Mouse (Mus musculus): Measurements from ENCODE around the gene Grin3b. TPM values are rescaled to one million over a fixed set of nuclear protein-coding genes. Genes with fewer than 3 reads are reported as not detected.
A peak's percentile ranks its signal among the peaks of the same experiment; 100 is the strongest.

Grin3b gene
- polyA plus RNA-seq, 1 experiment from 2014 or later, result 0.65 TPM

DNA sequence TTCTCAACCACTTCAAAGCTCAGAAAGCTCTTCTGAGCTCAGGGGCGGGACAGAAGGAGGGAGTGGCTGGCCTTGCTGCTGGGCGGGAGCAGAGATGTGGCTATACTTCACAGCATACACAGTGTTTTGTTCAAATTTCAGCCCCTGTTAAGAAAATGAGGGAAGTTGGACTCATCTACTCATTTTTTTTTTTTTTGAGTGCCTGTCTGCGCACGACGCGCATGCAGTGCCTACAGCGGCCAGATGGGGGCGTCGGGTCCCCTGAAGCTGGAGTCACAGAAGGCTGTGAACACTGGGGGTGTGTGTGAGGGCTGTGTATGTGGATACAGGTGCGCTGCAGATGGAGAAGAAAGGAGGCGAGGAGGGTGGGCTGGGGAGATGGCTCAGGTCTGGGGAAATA, 16.4 kb downstream of the Grin3b start:
- WGBS, result 3% methylated on average over 11 of the region's 11 CpGs
- peak overlapping the region; percentile 76 for H3K4me3 ChIP-seq
- no peak for ATAC-seq (ENCODE audit: low FRiP score)
- H3K27ac ChIP-seq, result peak overlapping the region; percentile 90; the same call in 1 of the 2 replicates
- H3K4me1 ChIP-seq (replicated peaks), result peaks cover 46% of the 10 kb centered on the region
- H3K36me3 ChIP-seq, result peaks cover 2% of the 10 kb centered on the region; the same call in 1 of the 2 replicates
- H3K27me3 ChIP-seq, result peaks cover 50% of the 10 kb centered on the region
- H3K9ac ChIP-seq, result no peak overlapping the region; the same call in 1 of the 2 replicates
- H3K4me2 ChIP-seq, result peak overlapping the region; percentile 25
- 0 out of 2 replicates have a peak, but pooled peaks cover 9% of the 10 kb centered on the region for H3K9me3 ChIP-seq

DNA sequence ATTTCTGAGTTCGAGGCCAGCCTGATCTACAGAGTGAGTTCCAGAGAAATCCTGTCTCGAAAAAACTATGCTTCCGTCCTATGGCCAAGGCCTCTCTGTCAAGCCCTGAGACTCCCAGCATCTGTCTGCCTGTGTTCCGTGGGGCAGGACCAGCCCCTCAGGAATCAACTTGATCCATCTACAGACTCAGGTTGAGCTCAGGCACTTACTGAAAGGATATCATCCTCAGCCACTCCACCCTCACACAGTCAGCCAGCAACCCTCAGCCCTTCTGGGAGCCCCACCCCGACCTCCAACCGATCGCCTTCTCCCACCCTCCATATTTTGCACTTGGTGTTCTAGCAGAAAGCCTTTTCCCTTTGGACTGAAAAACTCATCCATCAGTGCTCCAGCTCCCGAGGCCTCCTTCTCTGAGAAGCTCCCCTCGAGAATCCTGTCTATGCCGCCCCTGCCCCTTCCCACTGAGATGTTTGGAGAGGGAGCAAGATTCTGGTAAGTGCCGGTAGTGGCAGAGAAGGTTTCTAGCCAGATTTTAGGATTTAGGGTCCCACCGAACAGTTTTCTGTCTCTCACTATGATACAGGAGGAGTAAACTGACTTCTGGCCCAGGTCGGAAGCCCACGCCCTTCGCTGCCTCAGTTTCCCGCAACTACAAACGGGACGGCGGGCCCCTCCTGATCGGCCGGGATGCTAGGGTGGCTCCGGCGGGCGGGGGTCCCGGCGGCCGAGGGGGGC, 17.4 kb downstream of the Grin3b start:
- peaks cover 37% of the 10 kb centered on the region for H3K4me1 ChIP-seq (replicated peaks)
- H3K9me3 ChIP-seq, result 0 out of 2 replicates have a peak, but pooled peaks cover 9% of the 10 kb centered on the region
- ATAC-seq (ENCODE audit: low FRiP score), result no peak
- peak overlapping the region; percentile 54 for H3K4me2 ChIP-seq
- WGBS, result 12% methylated on average over 27 of the region's 27 CpGs
- peak overlapping the region; percentile 44 for H3K4me3 ChIP-seq
- peak overlapping the region; percentile 6; the same call in 1 of the 2 replicates for H3K27ac ChIP-seq
- peak overlapping the region; percentile 67 for H3K9ac ChIP-seq
- H3K36me3 ChIP-seq, result peaks cover 2% of the 10 kb centered on the region; the same call in 1 of the 2 replicates
- H3K27me3 ChIP-seq, result peaks cover 50% of the 10 kb centered on the region

DNA sequence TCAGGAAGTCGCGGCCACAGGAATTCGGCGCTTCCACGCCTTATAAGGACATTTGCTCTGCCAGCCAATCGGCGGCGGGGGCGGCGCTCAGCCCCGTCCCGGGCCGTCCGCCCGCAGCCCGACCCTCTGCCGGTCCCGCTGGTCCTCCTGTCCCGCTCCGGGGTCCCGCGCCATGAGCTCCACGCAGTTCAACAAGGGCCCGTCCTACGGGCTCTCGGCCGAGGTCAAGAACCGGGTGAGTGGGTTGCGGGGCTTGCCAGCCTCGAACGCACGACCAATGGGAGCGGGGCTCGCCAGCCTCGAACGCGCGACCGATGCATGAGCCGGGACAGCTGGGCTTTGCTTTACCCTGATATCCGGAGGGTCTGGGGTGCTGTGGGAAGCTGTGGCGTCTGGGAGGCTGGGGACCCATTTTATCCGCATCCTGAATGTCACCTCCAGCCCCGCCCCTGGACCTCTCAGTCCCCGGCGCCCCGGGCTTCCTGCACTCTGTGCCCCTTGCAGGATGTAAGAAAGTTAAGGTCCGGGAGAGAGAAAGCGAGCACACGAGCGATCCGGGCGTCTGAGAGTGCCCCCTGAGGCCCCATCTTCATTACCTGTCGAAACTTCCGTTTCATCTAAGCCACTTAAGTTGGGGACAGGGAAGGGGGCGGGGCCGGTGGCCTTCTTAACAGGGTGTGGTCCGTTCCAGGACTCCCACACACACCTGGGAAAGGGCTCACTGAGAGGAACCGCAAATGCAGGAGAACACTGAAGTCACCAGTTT, 18.2 kb downstream of the Grin3b start, which contains the start of gene Cnn2:
Cnn2 (plus strand) TSS at position 79 of the 766 bp plus-strand sequence.
- no peak for ATAC-seq (ENCODE audit: low FRiP score)
- 1% methylated on average over 59 of the region's 59 CpGs for WGBS
- H3K9me3 ChIP-seq, result 0 out of 2 replicates have a peak, but pooled peaks cover 9% of the 10 kb centered on the region

DNA sequence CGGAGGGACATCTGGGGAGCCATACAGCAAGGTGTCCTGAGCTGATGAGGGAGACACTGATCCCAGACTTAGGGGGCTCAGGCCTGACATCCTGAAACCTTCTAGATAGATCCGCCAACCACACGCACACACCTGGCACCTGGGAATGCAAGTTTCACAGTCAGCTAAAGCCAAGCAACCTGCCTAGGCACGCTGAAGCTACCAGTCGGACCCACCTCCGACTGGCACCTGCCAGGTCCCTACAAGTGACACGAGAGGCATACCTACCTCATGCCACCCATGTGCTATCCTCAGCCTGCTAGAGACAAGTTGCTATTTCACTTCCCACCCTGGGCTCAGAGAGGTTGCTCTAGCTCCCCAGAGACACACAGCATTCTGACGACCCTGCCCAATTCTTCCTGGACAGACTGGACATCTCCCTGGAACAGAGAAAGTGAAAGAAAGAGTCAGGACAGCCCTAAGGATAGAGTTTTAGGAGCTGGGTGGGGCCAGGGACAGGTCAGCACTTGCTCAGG, 18.8 kb downstream of the Grin3b start:
- Histone ChIP-seq H3K27me3 (peaks cover 50% of the 10 kb centered on the region), H3K9me3 (0 out of 2 replicates have a peak, but pooled peaks cover 9% of the 10 kb centered on the region), H3K4me3 (peak overlapping the region; percentile 44), H3K27ac (no peak overlapping the region), H3K4me2 (peak overlapping the region; percentile 54), H3K36me3 (peaks cover 2% of the 10 kb centered on the region; the same call in 1 of the 2 replicates), H3K4me1 (replicated peaks) (peaks cover 30% of the 10 kb centered on the region), H3K9ac (peak overlapping the region; percentile 67; the same call in 1 of the 2 replicates)
- 35% methylated on average over 8 of the region's 8 CpGs for WGBS
- ATAC-seq (ENCODE audit: low FRiP score), result no peak

More for the DNA sequence above, 18.2 kb downstream of the Grin3b start, which contains the start of gene Cnn2:
- peak within 1 kb of the TSS; percentile 67 for H3K9ac ChIP-seq
- peaks cover 30% of the 10 kb centered on the region for H3K4me1 ChIP-seq (replicated peaks)
- peak within 1 kb of the TSS; percentile 76 for H3K4me3 ChIP-seq
- peak within 1 kb of the TSS; percentile 6; the same call in 1 of the 2 replicates for H3K27ac ChIP-seq
- H3K27me3 ChIP-seq, result peaks cover 50% of the 10 kb centered on the region
- peaks cover 2% of the 10 kb centered on the region; the same call in 1 of the 2 replicates for H3K36me3 ChIP-seq
- peak within 1 kb of the TSS; percentile 54 for H3K4me2 ChIP-seq

DNA sequence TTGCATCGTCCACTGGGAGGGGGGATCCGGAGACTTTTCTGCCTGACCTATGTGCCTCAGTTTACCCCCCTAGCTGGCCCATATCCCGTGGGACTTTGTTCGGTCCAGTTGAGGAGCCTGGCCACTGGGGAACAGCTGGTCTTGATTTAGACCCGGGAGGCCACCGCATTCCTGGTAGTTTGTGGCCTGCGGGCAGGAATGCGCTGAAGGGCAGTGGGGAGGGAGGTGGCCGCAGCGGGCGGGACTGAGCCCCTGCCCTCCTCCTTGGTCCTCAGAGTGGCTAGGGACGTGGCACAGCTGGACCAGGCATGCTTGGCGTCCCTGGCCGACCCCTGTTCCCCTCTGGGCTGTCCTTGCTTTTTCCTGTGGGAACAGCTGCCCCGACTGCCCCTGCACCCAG, 19.4 kb downstream of the Grin3b start:
- peaks cover 50% of the 10 kb centered on the region for H3K27me3 ChIP-seq
- H3K9ac ChIP-seq, result 0 out of 2 replicates have a peak overlapping the region, but pooled peaks have one; percentile 40
- 14% methylated on average over 15 of the region's 15 CpGs for WGBS
- H3K9me3 ChIP-seq, result 0 out of 2 replicates have a peak, but pooled peaks cover 9% of the 10 kb centered on the region
- peaks cover 30% of the 10 kb centered on the region for H3K4me1 ChIP-seq (replicated peaks)
- H3K4me3 ChIP-seq, result peak overlapping the region; percentile 44
- H3K4me2 ChIP-seq, result peak overlapping the region; percentile 54
- peaks cover 2% of the 10 kb centered on the region; the same call in 1 of the 2 replicates for H3K36me3 ChIP-seq
- no peak overlapping the region for H3K27ac ChIP-seq
- ATAC-seq (ENCODE audit: low FRiP score), result no peak

DNA sequence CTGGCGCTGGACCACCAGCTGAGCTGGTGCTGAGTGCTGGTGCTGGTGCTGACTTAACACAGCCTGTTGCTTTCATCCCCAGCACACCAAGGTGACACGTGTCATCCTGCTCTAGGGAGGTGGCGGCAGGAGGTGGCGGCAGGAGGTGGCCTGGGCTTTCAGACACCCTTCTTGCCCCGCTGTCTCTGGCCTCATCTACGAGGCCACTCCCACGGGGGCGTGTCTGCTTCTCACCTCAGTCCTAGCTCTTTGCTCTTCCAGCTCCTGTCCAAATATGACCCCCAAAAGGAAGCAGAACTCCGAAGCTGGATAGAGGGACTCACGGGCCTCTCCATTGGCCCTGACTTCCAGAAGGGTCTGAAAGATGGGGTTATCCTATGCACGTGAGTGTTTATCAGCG, 20.6 kb downstream of the Grin3b start:
- Histone ChIP-seq H3K4me1 (replicated peaks) (peaks cover 29% of the 10 kb centered on the region), H3K4me3 (no peak overlapping the region), H3K9me3 (0 out of 2 replicates have a peak, but pooled peaks cover 9% of the 10 kb centered on the region), H3K4me2 (no peak overlapping the region), H3K36me3 (peaks cover 2% of the 10 kb centered on the region; the same call in 1 of the 2 replicates), H3K9ac (no peak overlapping the region), H3K27ac (no peak overlapping the region), H3K27me3 (peaks cover 50% of the 10 kb centered on the region)
- no peak for ATAC-seq (ENCODE audit: low FRiP score)
- 52% methylated on average over 12 of the region's 12 CpGs for WGBS

DNA sequence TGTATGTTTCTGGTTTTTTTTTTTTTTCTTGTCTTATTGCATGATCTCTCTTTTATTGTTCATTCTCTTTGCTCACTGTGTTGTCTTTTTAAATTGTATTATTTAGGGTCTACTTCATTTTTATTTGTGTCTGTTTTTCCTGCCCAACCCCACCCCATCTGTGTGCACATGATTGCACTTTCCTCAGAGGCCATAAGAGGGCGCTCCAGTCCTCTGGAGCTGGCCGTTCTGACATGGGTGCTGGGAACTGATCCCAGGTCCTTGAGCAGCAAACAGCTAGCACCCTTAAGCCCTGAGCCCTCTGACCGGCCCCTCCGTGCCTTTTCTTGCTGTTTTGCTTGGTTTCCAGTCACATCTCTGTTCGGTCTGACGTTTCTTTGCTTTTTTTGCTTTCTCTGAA, 21.0 kb downstream of the Grin3b start:
- Histone ChIP-seq H3K36me3 (peaks cover 2% of the 10 kb centered on the region; the same call in 1 of the 2 replicates), H3K27ac (no peak overlapping the region), H3K9me3 (0 out of 2 replicates have a peak, but pooled peaks cover 9% of the 10 kb centered on the region), H3K27me3 (peaks cover 50% of the 10 kb centered on the region), H3K4me3 (no peak overlapping the region), H3K4me1 (replicated peaks) (peaks cover 25% of the 10 kb centered on the region), H3K9ac (no peak overlapping the region), H3K4me2 (no peak overlapping the region)
- no peak for ATAC-seq (ENCODE audit: low FRiP score)
- WGBS, result 87% methylated on average over 6 of the region's 6 CpGs

DNA sequence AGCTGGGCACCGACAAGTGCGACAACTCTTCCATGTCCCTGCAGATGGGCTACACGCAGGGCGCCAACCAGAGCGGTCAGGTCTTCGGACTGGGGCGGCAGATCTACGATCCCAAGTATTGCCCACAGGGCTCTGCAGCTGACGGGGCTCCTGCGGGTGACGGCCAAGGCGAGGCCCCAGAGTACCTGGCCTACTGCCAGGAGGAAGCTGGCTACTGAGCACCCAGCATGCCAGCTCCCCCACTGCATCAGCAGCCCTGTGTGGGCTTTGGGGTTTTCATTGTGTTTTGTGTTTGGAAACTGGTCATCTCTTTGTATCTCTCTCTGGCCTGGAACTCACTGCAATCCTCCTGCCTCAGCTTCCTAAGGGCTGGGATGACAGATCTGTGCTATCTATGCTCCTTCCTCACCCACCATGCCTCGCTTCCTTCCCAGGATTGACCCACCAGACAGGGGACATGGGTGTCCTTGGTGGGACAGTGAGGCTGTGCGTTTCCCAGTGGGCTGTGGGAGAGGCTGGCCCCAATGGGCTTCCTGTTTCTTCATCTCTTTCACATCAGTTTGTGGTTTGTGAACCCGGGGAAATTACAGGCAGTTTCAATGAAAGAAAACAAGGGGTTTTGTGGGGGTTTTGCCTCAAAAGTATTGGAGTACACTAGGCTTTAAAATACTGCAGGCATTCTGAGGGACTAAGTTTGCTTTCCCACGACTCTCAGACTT, 24.0 kb downstream of the Grin3b start:
- H3K27me3 ChIP-seq, result peaks cover 40% of the 10 kb centered on the region
- no peak for ATAC-seq (ENCODE audit: low FRiP score)

DNA sequence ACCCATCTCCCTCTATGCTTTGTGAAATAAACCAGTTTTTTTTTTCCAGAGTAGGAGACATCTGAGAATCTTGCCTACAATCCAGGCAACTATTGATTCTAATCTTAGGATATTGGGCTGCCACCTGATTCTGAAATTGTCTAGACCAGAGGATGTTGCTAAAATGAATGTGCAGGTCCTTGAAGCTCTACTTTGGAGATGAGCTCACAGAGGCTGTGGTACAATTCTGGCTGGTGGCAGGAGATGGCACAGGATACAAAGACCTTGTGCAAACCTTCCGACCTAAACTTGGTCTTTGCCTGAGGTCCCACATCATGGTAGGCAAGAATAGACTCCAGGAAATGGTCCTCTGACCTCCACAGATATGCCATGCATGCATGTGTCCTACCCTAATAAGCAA, 25.1 kb downstream of the Grin3b start:
- H3K4me3 ChIP-seq, result no peak overlapping the region
- H3K36me3 ChIP-seq, result peaks cover 2% of the 10 kb centered on the region; the same call in 1 of the 2 replicates
- H3K4me2 ChIP-seq, result no peak overlapping the region
- H3K4me1 ChIP-seq (replicated peaks), result peaks cover 25% of the 10 kb centered on the region
- H3K27me3 ChIP-seq, result peaks cover 40% of the 10 kb centered on the region
- 88% methylated on average over 1 of the region's 1 CpGs for WGBS
- no peak; the same call in 1 of the 2 replicates for ATAC-seq (ENCODE audit: low FRiP score)
- no peak overlapping the region for H3K27ac ChIP-seq
- H3K9me3 ChIP-seq, result 0 out of 2 replicates have a peak, but pooled peaks cover 9% of the 10 kb centered on the region
- H3K9ac ChIP-seq, result no peak overlapping the region

More for the DNA sequence above, 24.0 kb downstream of the Grin3b start:
- 89% methylated on average over 16 of the region's 16 CpGs for WGBS
- peaks cover 25% of the 10 kb centered on the region for H3K4me1 ChIP-seq (replicated peaks)
- no peak overlapping the region for H3K4me3 ChIP-seq
- H3K9me3 ChIP-seq, result 0 out of 2 replicates have a peak, but pooled peaks cover 9% of the 10 kb centered on the region
- no peak overlapping the region for H3K9ac ChIP-seq
- H3K27ac ChIP-seq, result no peak overlapping the region
- H3K4me2 ChIP-seq, result no peak overlapping the region
- H3K36me3 ChIP-seq, result peaks cover 2% of the 10 kb centered on the region; the same call in 1 of the 2 replicates

DNA sequence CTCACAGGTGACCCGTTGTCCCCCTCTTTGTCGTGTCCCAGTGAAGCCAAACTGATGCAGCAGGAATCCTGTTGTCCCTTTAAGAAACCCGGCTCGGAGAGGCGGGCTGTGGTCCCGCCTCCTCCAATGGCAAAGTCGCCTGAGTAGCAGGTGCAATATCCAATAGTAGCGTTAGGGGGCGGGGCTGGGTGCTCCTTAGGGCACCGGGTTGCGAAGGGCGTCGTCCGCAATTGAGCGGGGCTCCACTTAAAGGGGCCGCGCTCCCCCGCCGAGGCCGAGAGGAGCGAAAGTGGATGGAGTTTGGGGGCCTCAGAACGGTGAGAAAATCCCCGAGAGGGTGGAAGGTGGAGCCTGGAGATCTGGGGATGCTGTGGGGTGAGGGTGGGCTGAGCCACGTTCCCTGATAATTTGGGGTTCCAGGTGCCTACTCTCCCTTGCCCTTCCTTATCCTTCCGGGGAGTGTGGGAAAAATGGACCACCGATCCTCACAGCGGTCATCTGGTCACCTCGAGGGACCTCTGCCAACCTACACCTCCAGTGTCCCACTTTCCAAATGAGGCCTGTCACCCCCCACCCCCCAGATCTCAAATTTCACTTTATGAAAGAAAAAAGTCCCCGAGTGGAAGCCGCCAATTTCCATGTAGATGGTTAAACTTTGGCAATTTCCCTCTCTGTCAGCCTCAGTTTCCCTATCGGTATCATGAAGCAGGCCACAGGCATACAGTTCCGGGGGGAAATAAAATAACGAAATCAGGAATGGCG, 25.9 kb downstream of the Grin3b start, which contains the start of gene Abca7:
Abca7 (plus strand) TSS at position 223 of the 762 bp plus-strand sequence.
- ATAC-seq (ENCODE audit: low FRiP score), result peak; percentile 87
- Histone ChIP-seq H3K36me3 (0 out of 2 replicates have a peak, but pooled peaks cover 5% of the 10 kb centered on the region), H3K4me2 (peak within 1 kb of the TSS; percentile 73), H3K4me1 (replicated peaks) (peaks cover 25% of the 10 kb centered on the region), H3K9ac (peak within 1 kb of the TSS; percentile 63), H3K27me3 (peaks cover 38% of the 10 kb centered on the region), H3K4me3 (peak within 1 kb of the TSS; percentile 46), H3K9me3 (0 out of 2 replicates have a peak, but pooled peaks cover 3% of the 10 kb centered on the region), H3K27ac (peak within 1 kb of the TSS; percentile 80)
- WGBS, result under 1% methylated on average over 34 of the region's 34 CpGs

All from hindbrain, embryonic 13.5 days (tissue).